Mouse (Mus musculus) frontal cortex, postnatal 14 days (tissue): Measurements from ENCODE around the gene Cd47.

Experiments
- DNase-seq, 2 experiments: peaks; one replicate each; pipeline ENCODE4 v3.0.0; 2022; ENCODE audit warnings: low spot score in 2 of 2

The Cd47 gene

DNA sequence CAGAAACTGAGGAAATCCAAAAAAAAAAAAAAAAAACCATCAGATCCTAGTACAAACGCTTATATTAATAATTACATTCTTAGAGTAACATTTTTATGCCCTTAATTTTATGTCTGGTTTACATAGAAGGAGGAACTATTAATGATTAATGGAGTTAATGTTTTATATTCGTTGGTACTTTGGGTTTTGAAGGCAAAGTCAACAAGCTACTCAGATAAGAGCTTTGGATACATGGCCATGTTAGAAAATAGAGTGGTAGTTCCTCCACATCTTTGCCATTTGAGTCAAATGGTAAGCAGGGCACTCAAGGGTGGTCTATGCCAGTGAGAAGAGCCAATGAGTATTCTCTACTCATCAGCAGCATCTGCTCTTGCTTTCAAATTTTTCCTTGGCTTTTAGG lies 66.3 kb downstream of the Cd47 start:
- no peak for DNase-seq

DNA sequence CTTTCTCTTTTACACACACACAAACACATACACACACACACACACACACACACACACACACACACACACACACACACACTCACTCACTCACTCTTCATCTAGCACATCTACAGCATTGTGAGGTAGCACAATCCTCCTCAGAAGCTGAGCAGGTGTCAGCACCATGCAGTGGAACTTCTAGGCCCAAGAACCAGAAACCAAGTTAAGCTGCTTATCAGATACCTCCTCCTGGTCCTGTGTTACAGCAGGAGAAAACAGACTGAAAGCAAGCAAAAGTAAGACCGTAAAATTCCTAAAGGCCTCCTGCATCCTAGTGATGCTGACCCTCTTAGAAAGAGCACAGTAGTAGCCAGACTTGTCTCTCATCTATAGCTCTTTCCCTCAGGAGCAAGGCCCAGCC lies 67.9 kb downstream of the Cd47 start:
- DNase-seq: no peak

DNA sequence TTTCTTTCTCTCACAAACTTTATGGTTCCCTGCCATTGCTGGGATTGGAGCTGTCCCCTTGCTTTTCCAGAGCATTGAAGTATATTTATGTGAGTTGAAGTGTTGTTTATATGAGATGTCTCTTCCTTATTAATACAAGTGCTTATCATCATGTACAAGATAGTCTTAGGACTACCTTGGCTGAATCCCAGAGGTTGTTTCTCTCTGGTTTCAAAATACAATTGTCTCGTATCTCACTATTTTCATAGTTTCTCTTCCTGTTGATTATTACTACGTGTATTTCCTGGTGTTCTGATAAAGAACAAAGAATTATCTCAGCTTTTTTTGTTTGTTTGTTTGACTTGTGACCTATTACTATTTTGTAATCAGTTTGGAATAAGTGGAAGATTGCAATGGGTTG lies 73.6 kb downstream of the Cd47 start:
- DNase-seq: no peak

DNA sequence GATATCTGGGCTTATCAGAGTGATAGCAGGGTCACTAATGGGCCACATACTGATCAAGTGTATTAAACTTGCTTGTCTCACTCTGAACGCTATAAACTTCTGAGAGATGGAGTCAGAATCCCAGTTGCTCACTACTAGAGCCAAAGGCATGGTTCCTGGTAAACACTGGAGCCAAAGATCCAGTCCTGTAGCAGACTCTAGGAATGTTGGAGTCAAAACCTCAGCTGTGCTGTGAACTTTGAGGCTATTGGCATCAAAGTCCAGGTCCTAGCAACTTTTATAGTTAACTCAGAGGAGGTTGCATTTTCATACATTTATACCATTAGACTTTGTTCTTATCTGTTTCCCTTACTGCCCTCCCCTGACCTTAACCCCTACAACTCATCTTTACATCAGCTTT lies 74.2 kb downstream of the Cd47 start:
- DNase-seq: no peak

DNA sequence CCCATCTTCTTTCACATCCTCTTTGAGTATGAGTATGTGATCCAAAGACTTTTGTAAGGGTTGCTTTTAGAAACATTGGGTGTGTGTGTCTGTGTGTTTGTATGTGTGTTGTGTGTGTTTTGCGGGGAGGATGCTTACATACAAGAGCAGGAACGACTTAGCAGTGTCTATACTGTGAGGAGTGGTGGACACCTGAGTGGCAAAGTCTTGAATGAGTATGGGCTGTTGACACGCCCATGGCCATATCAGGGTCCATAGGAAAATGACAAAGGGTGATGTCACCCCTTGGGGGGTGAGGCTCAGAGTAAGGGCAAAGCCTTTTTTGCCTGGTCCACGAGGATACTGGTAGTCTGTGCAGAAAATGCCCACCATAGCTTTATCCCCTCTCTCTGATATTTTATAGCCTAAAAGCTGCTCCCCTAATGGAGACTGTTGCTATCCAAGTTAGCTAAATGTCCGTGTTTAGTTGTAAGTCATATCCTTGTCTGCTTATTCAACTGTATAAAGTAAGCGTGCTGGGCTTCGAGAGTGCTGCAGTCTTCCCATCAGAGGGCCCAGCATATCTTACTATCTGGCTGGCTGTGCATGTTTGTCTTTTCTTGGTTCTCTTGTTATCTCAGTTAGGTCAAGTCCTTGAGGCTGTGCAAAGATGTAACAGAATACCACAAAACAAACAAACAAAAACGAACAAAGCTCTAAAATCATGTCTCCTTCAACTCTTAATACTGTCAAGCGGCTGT lies 76.1 kb downstream of the Cd47 start:
- DNase-seq: no peak

DNA sequence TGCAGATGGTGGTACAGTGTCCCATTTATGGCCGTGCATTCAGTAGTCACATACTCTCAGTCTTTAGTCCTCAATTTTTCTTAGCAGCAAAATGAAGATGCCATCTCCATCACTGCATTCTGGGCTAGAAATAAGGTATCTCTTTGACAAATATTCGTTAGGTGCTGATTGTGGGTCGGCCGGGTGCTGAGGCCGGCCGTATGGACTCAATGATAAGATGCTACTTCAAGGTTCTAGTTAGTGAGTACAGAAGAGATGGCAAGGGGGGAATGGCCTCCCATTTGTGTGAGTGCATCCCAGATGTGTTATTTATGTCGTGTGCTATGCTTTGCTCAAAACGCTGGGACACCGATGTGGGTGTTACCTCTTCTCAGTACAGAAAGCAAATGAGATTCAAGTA lies 76.9 kb downstream of the Cd47 start:
- DNase-seq: no peak

DNA sequence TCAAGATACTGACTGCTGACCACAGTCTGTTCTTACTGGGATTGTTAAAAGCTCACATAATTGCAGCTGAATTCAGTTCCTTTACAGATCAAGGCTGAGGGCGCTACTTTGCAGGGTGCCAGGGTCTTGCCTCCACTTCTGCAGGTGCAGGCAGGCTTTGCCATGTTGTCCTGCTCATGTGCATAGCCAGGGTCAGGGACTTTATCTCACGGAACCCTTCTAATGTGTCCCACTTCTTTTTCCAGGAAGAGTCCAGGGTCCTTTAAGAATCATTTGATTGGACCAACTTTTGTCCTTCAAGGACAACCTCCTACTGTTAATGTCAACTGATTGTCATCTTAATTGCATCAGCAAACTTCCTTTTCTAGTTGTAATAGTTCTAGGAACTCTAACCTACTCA lies 77.7 kb downstream of the Cd47 start:
- no peak for DNase-seq

DNA sequence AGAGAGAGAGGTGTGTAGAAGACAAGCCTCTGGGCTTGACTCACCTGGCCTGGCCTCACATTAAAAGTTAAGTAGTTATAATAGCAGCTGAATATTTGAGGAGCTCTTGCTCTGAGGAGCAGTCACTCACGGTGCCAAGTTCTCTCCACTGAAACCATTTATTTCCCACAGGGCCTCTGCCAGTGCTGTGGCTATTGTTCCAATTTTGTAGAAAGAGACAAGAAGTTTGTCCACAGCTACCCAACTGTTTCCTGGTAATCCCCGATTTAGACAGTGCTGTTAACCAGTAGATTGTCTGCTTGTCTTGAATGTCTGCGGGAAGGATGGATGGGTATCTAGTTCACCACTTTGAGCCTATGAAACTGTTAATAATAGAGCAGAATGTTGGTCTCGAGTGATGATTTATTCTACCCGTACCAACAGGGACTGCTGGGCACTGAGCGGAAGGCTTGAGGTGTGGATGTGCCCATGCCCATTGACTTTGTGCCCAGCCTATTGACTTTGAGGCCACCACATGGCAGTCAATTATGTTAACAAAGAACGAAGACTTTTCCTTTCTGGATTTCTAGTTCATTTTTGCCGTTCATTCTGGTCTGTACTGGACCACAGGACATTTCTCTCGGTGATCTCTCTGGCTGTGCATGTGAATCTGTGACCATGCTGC lies 86.2 kb downstream of the Cd47 start:
- no peak for DNase-seq

DNA sequence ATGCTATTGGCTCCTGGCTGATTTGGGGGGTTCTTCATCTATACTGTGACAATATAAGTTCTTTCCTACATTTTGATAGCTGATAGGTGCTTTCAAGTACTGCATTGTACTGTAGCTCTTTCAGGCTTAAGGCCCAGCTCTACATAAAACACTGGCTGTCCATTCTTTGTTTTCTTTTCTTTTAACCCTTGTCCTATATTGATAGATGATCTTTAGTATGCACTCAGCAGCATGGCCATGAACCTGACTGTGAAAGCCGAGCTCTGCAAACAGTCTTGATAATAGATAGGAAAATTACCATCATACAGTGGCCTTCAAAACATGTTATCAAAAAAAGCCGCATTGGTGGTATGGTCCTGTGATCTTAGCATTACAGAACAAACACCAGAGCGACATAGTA lies 87.0 kb downstream of the Cd47 start:
- DNase-seq: no peak

DNA sequence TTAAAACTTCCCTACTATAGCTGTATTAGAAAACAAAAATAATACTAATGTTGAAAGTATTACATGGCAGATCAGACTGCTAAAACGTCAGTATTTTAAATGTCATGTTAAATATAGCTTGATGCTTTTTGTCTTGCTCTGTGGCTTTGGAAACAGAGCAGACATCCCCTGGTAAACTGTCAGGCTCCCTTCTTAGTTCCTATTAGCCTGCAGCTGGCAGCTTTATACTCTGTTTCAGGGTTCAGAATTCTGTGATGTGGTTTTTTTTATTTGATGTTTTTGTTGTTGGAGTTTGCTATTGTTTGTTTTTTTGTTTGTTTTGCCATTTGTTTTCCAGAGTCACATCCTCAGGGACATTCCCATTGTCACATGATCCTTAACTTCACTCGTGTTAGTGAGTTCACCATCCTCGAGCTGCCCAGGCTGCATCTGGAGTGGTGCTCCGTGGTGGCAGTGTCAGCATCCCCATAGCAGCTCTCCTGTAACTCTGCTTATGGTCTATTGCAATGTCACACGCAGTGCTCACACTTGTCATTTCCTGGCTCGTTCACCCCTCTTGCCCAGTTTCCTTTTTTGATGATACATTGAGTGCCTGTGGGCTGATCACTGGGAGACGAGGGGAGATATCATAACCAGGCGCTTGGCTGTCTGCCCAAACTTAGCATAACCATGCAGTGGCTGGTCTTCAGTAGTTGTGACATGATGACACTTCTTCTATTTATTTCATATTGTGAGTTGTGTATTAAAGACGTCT lies 87.7 kb downstream of the Cd47 start:
- no peak for DNase-seq

DNA sequence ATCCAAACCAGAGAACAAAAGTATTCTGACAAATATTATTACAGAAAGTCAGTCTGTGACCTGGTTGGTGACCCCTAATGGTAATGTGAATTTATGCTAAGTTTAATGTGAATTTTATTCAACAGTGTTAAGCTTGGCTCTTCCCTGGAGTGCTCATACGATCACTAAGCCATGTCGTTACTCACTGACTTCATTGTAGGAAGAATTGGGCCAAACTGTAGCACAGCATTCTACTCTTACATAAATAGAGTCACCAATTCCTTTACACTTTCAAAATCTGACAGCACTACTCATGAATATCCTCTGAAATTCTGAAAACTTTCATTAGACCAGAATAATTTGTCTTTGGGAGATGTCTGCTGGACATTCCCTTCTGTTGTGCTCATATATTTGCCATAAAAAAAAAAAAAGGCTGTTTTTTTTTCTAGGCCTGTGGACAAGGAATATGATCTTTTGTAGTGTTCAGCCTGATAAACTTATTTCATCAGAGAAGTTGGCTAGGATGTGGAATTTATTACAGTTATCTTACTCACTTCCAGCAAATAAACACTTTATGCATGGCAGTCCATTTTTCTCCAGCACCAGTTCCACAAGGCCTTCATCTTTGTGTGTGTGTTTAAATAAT lies 88.8 kb downstream of the Cd47 start:
- DNase-seq: no peak

DNA sequence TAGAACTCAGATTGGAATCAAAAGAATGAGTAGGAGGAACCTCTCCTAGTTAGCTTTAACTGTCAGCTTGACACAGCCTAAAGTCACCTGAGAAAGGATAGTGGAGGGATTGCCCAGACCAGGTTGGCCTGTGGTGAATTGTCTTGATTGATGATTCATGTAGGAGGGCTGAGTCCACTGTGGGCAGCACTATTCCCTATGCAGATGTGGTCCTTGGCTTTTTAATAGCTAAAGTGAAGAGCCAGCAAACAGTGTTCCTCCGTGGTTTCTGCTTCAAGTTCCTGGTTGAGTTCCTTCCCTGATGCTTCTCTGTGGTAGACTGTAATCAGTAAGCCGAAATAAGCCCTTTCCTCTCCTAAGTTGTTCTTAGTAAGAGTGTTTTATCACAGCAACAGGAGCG lies 91.9 kb downstream of the Cd47 start:
- DNase-seq: no peak

DNA sequence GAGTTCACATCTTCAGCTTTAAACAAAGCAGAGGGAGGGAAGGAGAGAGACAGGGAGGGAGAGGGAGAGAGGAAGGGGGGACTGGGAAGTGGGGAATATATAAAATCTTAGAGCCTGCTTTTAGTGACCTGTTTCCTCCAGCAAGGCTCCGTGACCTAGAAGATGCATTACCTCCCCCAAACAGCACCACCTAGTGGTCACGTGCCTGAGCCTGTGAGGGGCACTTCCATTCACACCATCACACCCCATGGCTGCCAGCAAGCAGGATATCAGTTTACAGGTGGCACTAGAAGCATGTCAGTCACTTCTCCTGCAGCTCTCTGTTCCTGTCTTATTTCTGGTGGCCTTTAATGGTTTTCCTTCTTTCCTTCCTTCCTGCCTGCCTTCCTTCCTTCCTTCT lies 92.6 kb downstream of the Cd47 start:
- DNase-seq: no peak

DNA sequence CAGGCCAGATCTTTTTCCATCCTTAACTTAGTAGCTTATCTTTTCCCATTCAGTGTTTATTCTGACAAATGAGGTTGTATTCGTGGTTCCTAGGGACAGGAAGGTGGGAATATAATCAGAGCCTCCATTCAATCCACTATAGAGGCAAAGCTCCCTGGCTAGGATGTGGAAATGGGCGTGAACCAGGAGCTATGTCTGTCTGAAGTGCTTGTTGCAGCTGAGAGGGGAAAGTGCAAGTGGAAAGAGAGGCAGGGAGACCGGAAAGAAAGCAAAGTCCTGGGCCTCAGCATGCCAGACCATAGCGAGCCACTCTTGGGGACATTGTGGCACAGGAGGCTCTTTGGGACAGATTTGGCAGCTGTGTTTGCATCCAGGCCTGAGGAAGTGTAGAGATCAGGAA lies 94.3 kb downstream of the Cd47 start:
- DNase-seq: no peak

DNA sequence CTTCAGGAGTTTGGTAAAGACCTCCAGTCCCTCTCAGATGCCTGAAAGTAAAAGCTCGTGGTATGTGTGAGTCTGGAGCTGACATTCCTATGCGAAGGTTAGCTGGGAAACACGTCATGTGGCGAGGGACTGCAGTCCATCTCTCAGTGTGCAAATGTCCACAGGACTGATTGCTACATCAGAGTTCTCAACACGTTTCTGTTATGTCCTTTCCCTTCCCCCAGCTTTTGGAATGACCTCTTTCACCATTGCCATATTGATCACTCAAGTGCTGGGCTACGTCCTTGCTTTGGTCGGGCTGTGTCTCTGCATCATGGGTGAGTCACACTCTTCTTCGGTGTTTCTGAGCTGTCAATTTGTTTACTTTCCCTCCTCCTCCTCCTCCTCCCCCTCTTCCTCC lies 95.8 kb downstream of the Cd47 start:
- DNase-seq: no peak

DNA sequence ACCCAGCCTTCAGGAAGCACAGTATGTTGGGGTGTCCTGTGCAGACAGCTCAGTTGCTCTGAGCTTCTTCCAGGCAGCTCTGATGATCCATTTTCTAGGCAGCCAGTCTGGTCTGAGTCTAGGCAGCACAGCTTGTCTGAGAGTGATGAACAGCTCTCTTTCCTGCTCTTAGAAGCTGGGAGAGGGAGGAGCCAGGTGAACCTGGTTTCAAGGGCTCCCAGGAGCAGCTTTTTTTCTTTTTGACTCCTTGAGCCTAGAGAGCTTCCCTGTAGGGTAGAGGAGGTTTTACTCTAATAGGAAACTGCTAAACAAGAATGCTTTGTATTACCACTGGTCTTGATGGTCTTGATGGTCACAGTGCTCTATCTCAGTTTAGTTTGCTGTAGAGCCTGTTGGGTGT lies 101.1 kb downstream of the Cd47 start:
- DNase-seq: no peak

DNA sequence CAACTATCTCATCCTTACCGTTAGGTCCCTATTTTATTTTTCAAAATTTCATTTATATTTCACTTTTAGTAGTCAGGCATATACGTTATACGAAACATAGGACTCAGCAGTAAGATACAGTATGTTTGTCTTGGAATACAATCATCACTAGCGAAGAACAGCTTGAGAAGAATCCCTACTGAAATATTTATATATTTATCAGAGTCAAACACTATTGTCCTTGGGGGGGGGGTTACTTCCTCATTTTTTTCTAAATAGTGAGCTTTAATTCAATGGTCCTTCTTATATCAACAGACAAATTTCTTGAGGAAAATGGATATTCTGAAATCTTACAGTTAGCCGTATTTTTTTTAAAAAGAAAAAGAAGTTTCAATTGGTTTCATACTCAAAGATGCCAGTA lies 101.8 kb downstream of the Cd47 start:
- DNase-seq: no peak

DNA sequence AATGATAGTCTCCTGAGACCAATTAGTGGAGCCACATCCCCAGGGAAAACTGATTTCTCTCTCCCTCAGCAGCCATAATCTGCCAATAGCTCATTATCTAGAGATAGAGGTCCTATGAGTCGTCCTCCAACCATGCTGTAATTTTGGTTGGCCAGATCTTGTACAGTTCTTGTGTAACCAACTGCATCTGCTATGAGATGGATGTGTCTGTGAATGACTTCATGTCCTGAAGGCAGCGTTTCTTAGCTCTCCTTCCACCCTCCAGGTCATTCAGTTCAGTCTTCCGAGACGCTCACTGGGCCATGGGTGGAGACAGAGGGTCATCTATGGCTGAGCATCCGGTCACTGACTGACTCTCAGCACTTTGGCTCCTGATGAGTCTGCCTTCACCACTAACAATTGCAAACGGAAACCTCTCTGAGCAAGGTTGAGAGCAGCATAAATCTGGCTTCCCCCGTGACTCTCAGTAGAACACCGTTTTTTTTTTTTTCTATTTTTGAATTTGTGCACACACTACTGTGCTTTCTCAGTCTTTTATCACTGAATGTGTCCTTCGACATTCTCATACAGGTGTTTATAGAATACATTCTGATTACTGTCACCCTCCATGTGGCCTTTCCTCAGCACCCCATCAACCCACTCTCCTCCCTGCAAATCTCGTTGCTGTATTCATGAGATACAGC lies 104.1 kb downstream of the Cd47 start:
- DNase-seq: no peak

DNA sequence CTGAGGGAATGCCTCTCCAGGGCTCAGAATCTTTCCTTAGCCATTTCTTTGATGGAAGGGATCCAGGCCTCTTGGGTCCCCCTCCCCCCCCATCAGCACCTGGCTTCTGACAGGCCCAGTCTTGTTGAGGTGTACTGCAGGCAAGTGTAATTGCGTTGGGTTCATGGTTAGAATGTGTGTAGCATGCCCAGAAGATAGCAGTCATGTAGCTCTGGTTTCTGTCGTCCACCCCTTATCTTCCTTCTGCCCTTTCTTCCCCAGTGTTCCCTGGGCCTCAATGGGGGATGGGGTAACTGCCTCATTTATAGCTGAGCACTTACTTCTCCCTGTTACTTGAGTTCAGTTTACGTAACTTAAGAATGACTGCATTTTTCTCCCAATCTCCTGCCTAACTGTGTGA lies 104.7 kb downstream of the Cd47 start:
- DNase-seq: no peak

DNA sequence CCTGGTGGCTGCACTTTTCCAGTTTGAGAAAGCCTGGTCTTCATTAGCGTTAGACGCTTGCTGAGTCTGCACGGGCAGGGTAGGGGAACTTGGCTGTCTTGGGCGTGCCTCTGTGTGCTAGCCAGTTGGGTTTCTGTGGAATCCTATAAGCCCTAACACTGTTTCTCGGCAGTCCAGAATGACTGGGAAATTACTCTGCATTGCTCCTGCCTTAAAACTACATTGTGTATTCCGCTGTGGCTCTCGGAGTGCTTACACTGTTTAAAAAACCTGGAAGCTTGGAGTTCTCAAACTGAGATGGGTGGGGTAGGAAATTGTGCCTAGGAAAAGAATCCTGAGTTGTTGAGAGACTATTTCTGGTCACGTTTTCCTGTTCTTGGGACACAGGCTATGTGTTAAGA lies 105.3 kb downstream of the Cd47 start:
- DNase-seq: no peak

DNA sequence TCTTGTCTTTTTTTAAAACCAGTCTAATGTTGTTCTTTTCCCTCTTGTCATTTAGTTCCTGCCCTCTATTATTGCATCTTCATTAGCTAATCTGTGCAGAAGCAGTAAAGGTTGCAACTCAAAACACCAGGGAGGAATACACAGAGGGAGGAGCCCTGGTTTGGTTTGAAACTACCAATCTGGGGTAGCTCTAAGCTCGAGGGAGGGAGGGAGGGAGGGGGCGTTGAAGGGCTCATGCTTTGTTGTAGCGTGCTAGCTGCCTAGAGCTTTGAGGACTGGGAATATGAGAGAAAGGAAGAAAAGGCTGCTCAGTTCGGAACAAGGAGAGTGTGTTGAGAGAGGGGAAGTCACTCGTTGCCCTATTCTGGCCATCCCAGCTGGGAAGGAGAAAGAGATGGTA lies 105.7 kb downstream of the Cd47 start:
- DNase-seq: no peak

DNA sequence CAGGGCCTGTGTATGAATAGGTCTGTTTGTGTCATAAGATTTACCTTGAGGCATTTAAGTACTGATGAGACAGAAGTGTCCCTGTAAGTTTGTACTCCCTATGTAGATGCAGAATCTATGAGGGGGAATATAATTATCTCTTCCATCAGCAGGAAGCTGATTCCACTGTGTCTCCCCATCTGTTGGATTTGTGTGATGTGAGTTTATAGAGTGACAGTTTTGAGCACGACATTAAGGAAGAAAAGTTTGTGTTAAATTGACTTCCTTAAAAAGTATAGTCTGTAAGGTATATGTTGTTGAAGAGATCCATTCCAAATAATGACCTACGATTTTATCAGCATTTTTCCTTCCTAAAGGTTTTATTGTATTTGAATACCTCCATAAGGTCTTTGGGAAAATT lies 106.6 kb downstream of the Cd47 start:
- DNase-seq: no peak
